Mouse (Mus musculus) layer of hippocampus, postnatal 25 days (tissue): Measurements from ENCODE around the gene Maml1. TPM values are rescaled to one million over a fixed set of nuclear protein-coding genes. Genes with fewer than 3 reads are reported as not detected.

ENCODE experiments used
- microRNA-seq, 2 experiments: library from miRNA; unstranded; fragments of <30 nt; microRNA quantifications; one replicate each; pipeline ENCODE4 v1.2.0; 2021
- total RNA-seq, 2 experiments: library from RNA; stranded (reverse); gene quantifications; 2 replicates each; pipeline ENCODE4 v1.2.3; 2021

The Maml1 gene
- total RNA-seq, 2 experiments from 2014 or later, result 10.4 to 11.6 TPM

Small RNA genes within 50 kb of the gene (microRNA-seq; reads per million reads assigned to microRNA genes)
- 2.0 to 3.3 reads per million in 2 experiments for gene Mir6919

Other genes with a start within 250 kb of the Maml1 start
- gene Tbc1d9b, start 160.9 kb downstream of the Maml1 start, total RNA-seq, result 100 to 1,000 TPM; 103 to 106 TPM
- gene Mrnip, start 117.9 kb downstream of the Maml1 start, total RNA-seq, result 10 to 100 TPM; 15.1 to 16.2 TPM
- 100 to 1,000 TPM; 421 to 453 TPM for gene Sqstm1, start 81.5 kb downstream of the Maml1 start, total RNA-seq
- gene Mgat4b, start 81.4 kb downstream of the Maml1 start, total RNA-seq, result 100 to 1,000 TPM; 108 to 113 TPM
- gene Ltc4s, start 53.7 kb downstream of the Maml1 start, total RNA-seq, result 10 to 100 TPM in 1 of 2 experiments, 1 to 10 TPM in 1; 8.8 to 11.2 TPM
- 100 to 1,000 TPM; 390 to 437 TPM for gene Canx, start 33.4 kb upstream of the Maml1 start, total RNA-seq
- under 1 TPM in 1 of 2 experiments, not detected in 1; 0.42 TPM for gene Cby3, start 62.2 kb upstream of the Maml1 start, total RNA-seq
- 100 to 1,000 TPM; 241 to 264 TPM for gene Hnrnph1, start 84.7 kb upstream of the Maml1 start, total RNA-seq
- 10 to 100 TPM; 26.7 to 30.3 TPM for gene Rufy1, start 138.8 kb upstream of the Maml1 start, total RNA-seq